Mouse (Mus musculus): ENCODE data around the gene Ly86.

Gene Ly86

GRCm38 (mm10) chr13:37433142-37433541 lies 88.1 kb downstream of the Ly86 start:
- DNase-seq = no peak

DNA sequence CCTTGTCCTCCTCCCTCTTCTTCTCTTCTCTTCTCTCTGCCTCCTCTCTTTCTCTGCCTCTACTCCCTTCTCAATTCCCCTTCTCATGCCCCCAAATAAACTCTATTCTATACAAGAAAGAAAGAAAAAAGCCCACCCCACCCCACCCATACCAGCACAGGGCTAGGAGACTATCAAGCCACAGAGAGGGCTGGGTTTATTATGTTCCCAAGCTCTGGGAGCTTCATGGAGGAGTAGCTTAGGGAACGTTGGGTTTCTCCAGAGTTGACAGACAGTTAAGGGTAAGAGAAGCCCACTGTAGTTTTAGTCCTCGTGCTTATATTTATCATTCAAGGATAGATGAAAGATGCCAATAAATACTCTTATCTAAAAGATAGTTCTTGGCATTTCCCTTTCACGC lies 88.7 kb downstream of the Ly86 start:
- no peak for DNase-seq

GRCm38 (mm10) chr13:37434137-37434772 lies 89.2 kb downstream of the Ly86 start:
- peak; percentile 16 for DNase-seq

DNA sequence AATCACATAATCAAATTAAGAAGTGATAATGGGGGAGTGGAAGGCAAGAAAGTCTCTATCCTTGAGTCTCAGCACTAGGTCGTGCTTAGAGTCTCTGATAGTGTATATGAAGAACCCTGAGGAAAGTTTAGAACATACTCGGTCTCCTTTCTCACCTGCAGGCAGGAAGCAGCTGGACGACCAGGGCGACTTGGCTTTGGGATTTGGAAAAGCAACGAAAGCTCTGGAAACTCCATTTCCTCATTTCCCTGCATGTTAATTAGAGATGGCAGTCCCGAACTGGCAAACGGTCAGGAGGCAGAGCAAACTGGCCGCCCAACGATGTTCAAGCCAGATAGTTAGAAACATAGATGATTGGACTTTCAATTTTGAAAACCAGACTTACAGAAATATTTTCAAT lies 89.8 kb downstream of the Ly86 start:
- DNase-seq = no peak

DNA sequence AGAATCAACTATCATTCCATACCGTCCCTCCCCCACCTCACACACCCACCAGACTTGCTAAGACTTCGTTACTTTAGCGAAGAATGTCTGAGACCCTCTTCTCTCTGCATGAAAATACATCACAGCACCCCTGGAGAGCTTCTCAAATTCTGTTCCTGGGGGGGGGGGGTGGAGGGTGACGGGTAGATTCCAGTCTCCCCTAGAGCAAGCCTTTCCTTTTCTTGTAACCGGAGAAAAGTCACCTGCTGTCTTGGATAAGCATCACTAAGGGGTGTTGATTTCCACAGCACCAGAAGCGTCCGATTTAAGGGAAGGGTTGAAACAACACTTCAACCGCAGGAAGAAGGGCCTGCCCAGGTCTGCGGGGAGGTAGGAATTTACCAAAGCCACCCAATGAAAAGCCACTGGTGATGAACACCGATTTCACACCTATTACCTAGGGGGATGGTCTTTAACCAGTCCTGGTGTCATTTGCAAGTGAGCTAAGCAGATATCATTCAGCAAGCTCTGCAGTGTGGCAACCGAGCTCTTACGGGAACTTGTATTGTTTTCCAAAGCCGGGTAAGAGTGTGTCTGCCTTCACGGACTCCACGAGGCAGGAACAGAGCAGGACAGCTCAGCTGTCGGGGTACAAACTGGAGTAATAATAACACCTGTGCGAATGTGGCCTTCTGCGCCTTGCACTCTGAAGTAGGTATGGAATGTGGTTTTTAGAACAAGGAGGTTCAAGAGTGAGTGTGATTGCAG lies 91.4 kb downstream of the Ly86 start:
- DNase-seq = no peak

GRCm38 (mm10) chr13:37438788-37439187 lies 93.8 kb downstream of the Ly86 start:
- no peak for DNase-seq

- no peak for DNase-seq
These were observed 94.5 kb downstream of the Ly86 start for GRCm38 (mm10) chr13:37439477-37439876.

GRCm38 (mm10) chr13:37439941-37440340 lies 94.9 kb downstream of the Ly86 start:
- no peak for DNase-seq

- no peak for DNase-seq
These were observed 95.7 kb downstream of the Ly86 start for GRCm38 (mm10) chr13:37440593-37441307.

DNA sequence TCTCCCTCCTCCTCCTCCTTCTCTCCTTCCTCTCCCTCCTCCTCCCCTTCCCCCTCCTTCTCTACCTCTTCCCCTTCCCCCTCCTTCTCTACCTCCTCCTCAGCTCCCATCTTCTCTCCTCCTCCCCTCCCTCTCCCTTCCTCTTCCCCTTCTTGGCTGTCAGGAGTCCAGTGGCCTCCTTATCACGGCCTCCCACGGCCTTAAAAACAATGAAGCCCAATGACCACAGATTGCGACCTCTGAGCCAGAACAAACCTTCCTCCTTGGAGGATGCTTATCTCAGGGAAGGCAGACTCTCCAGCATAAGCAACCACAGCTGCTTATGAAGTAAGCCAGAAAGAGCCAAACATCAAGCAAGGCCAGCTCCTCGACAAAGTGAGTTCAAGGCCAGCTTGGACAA lies 97.0 kb downstream of the Ly86 start:
- no peak for DNase-seq

DNA sequence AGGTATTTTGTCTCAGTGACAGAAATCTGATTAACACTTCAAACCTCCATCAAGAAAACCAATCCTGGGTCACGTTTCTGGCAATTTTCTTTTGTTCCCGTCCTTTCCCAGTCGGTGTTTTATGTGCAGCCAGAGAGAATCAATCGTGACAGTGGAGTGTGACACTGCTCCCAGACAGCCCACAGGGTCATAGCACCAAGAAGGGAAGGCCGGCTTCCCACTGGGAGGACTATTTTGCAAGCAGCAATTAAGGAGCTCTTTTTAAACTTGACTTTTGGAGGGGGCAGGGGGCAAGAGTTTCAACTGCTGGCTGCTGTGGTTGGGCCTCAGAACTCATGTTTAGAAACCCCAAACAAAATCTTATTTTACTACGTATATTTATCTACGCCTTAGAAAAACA lies 97.5 kb downstream of the Ly86 start:
- no peak for DNase-seq

DNA sequence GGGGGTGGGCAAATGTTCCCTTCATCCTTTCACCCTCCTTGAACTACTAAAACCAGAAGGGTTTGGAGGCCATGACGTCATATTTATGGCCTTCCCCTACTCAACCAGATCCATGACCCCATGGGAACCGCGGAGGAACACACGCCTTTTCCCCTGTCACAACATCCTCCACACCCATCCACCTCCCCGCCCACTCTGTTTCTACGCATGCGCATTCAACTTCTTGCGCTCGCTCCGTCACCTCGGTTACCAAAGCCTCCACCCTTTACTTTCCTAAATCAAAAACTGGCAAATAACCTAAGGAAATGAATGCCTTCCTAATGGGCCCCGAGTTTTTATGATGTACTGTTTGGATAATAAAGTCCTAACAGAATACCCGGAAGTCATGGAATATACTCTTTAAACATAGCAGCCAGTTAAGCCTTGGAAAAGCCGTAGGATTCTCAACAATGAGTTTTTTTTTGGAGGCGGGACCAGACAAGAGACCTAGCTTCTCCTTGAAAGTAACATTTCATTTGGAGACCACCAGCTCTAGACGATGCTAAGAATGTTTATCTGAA lies 101.8 kb downstream of the Ly86 start:
- no peak for DNase-seq

DNA sequence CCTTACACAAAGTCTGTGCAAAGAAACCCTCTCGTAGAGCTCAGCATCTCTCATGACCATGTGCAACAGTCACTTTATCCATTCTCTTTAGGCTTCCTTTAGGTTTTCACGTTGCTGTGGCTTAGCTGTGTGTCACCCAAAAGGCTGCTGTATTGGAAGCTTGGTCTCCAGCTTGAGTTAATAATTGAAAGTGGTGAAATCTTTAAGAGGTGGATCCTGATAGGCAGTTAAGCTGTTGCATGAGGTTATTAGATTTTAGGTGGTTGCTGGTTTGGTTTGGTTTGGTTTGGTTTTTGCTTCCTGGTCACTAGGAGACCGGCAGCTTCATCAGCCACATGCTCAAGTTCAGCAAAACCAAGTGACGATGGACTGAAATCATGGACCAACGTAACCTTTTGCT lies 106.0 kb downstream of the Ly86 start:
- no peak for DNase-seq

- no peak for DNase-seq
These were observed 106.5 kb downstream of the Ly86 start for GRCm38 (mm10) chr13:37451471-37451870.

DNA sequence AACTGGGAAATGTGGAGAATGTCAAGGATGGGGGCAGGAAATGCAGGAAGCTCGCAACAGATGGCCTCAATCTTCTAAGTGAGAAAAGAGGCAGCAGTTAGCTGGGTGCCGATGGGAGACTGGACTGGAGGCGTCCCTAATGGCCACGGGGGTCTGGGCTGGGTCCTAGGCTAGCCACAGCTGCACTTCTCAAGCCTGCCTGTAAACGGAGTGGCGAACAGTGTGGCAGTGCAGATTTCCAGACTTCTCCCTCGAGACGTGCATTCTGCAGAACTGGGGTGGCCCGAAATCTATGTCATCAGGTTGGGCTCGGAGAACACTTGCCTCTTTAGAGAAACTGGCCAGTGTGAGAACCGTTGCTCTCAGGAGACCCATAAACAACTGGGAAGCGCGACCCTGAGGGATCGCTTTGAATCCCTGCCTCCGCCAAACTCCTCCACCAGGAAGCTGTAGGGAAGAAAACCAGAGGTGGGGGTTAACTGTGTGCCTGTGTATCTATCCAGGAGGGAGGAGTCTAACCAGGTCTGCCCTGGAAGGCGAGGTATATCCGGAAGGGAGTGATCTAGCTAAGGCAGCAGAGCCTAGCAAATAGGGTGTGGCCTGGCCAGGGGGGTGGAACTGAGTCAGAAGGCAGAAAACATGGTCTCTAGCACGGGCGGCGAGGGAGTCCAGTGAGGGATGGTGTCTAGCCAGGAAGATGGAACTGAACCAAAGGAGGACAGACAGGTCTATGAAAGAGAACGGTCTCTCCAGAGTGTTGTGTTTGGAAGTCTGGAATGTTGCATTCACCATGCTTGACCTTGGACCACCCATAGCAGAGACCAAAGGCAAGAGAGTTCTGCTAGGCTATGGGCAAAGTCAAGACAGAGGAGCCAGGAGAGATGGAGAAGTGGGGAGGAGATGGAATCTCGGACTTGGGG lies 107.3 kb downstream of the Ly86 start:
- no peak for DNase-seq

- DNase-seq = peak; percentile 29
These were observed 108.2 kb downstream of the Ly86 start for GRCm38 (mm10) chr13:37453203-37453602.

GRCm38 (mm10) chr13:37454356-37454755 lies 109.3 kb downstream of the Ly86 start:
- DNase-seq = no peak

- DNase-seq = no peak
These were observed 110.6 kb downstream of the Ly86 start for GRCm38 (mm10) chr13:37455561-37455960.

GRCm38 (mm10) chr13:37457007-37457827 lies 112.2 kb downstream of the Ly86 start:
- DNase-seq = no peak

DNA sequence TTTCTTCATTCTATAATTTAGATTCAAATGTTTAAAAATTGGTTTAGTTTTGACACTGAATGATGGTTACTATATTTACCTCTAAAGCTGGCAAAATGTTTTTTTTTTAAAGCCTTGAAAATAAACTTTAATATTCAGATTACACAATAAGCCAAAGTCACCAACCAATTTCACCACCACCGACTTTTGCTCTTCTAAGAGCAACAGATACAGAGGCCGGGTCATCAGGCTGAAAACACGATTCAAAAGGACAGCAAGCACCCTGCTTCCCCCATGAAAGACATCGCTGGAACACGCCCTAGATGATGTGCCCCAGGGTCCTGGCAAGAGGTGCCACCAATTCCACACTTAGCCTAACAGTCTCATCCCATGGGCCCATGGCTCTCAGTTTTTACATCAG lies 113.5 kb downstream of the Ly86 start:
- DNase-seq = no peak

GRCm38 (mm10) chr13:37459022-37459421 lies 114.0 kb downstream of the Ly86 start:
- DNase-seq = no peak

All from cerebellum, adult 11 months (tissue).